Mouse (Mus musculus) effector memory CD4-positive, alpha-beta T cell, adult 7 months (primary cell): ENCODE data around the gene Lin54. TPM values are rescaled to one million over a fixed set of nuclear protein-coding genes. Genes with fewer than 3 reads are reported as not detected.

Experiments
- polyA plus RNA-seq: library from polyadenylated mRNA; unstranded; fragments of 100-300 nt; shearing (Covaris generic); gene quantifications from one replicate; pipeline ENCODE4 v1.2.1, GENCODE M21; 2017

The Lin54 gene
- 38.8 TPM for polyA plus RNA-seq

GRCm38 (mm10) chr5:100500458-100500961 lies at the start of gene Lin54:
Lin54 (minus strand) TSS chr5:100500639.

DNA sequence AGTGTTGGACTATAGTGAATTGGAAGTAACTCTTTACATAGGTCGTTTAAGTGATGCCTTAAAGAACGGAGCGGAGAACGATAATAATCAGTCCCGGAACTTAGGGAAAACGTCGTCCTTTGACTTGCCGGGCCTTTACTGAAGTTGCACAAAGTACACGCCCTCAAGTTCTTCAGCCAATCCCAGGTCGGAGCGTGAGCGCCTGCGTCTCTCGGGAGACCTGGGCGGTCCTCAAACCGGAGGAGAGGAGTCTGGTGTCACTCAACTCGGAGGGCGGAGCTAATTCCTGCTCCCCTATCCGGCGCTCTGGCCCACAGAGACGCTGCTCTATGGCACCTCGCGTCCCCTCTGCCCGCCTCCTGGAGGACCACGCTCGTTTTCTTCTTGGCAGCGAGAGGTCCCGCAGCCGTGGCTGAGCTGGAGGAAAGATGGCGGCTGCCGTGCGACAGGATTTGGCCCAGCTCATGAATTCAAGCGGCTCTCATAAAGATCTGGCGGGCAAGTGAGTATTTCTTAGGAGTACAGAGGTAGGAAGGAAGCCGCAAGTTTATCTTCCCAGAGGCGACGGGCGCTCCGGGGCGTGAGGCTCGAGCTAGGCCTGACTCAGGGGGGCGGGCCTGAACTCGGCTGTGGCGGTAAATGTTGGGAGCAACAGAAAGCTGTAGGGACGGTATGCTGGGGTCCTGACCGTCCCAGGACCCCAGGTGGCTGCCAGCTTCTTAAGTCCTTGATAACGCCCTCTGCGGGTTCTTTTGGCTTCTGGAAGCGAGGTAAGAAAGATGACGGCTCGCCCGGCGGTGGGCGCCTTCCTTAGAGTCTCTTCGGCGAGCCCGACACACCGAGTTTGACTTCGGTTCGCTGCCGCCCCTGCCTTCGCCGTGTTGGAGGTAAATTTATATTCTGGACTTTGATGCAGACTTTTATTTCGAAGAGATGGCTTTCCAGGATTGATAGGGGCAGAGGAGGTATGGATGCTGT lies 17.9 kb upstream of the Lin54 start, which contains the start of gene Cops4:
Gene Cops4 (plus strand): TSS at position 261 of the 978 bp plus-strand sequence.

DNA sequence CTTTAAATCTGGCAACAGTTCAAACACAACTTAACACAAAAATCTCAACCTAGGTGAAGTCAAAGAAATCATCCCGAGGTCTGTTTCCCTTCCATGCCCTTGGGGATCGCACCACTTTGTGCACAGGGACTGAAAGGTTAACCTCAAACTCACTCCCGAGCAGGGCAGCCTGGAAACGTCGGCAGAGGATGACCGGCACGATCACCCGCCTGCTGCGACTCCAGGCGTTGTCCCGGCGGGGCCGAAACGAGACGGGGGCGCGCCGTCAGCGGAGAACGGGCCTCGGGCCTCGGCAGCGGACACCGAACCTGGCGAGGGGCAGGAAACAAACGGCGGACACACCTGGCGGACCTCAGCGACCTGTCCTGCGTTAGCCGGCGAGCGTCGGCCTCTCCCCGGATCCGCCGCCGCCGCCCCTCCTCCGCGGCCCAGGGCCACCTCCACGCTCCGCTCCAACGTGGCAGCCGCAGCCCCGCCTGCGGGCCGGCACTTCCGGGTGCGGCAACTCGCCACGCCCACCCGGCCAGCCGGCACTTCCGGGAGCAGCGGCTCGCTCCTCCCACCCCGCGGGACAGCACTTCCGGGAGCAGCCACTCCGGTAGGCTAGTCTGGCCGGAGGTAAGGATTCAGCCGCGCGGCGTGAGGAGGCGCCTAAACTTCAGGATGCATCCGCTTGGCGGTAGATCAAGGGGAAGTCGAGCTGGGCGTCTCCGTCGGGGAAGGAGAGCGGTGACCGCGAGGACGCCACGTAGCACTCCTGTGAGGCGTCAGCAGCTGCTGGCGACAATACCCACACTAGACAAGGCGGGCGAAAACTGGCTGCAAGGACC lies 84.5 kb downstream of the Lin54 start, which contains the start of gene Sec31a:
Gene Sec31a (minus strand): TSS at position 474 of the 830 bp plus-strand sequence.

Other genes starting within 250 kb of the Lin54 start
- 77.6 TPM for gene Sec31a, start 84.4 kb downstream of the Lin54 start, polyA plus RNA-seq
- 77.5 TPM for gene Cops4, start 17.7 kb upstream of the Lin54 start, polyA plus RNA-seq
- 79.9 TPM for gene Plac8, start 71.6 kb upstream of the Lin54 start, polyA plus RNA-seq
- gene Coq2, start 174.5 kb upstream of the Lin54 start, polyA plus RNA-seq = 45.1 TPM
- 0.20 TPM for gene Hpse, start 219.1 kb upstream of the Lin54 start, polyA plus RNA-seq